Mouse (Mus musculus): ENCODE results near the gene Iqgap3. TPM values are rescaled to one million over a fixed set of nuclear protein-coding genes. Genes with fewer than 3 reads are reported as not detected.

The Iqgap3 gene
- polyA plus RNA-seq (2012; rRNA removed) = 0.81 and 0.83 TPM in 2 replicates

GRCm38 (mm10) chr3:88081345-88082223 lies at the start of gene Iqgap3:
Gene Iqgap3, plus strand, starts transcription at chr3:88081971.
- Histone ChIP-seq H3K36me3 (ENCODE audit: control insufficient read depth, insufficient read depth, low read length) (no peaks in the 10 kb centered on the region), H3K4me3 (ENCODE audit: insufficient read depth, low read depth, low read length) (no peak within 1 kb of the TSS), H3K27ac (ENCODE audit: insufficient read depth, low read depth, low read length) (no peak within 1 kb of the TSS), H3K4me1 (ENCODE audit: control insufficient read depth, insufficient read depth, low read length) (peaks cover 3% of the 10 kb centered on the region; the same call in 1 of the 2 replicates), H3K27me3 (replicated peaks; ENCODE audit: control insufficient read depth, insufficient read depth, low read length) (no peaks in the 10 kb centered on the region)
- 20% methylated on average over 33 of the region's 33 CpGs for WGBS
- no peak for TF ChIP-seq POLR2A (IDR thresholded peaks at IDR 0.05; ENCODE audit: low read depth, low read length)
- TF ChIP-seq CTCF (conservative IDR thresholded peaks at IDR 0.05; ENCODE audit: insufficient read depth, insufficient read length, low read depth, low read length) = no peak
- DNase-seq = peak; percentile 94

- no peak overlapping the region for H3K4me3 ChIP-seq (ENCODE audit: insufficient read depth, low read depth, low read length)
- no peaks in the 10 kb centered on the region for H3K36me3 ChIP-seq (ENCODE audit: control insufficient read depth, insufficient read depth, low read length)
- WGBS = 56% methylated on average over 5 of the region's 5 CpGs
- H3K27me3 ChIP-seq (replicated peaks; ENCODE audit: control insufficient read depth, insufficient read depth, low read length) = no peaks in the 10 kb centered on the region; the same call in 1 of the 2 replicates
- no peak for DNase-seq
- H3K4me1 ChIP-seq (ENCODE audit: control insufficient read depth, insufficient read depth, low read length) = no peaks in the 10 kb centered on the region
- TF ChIP-seq POLR2A (IDR thresholded peaks at IDR 0.05; ENCODE audit: low read depth, low read length) (no peak), CTCF (conservative IDR thresholded peaks at IDR 0.05; ENCODE audit: insufficient read depth, insufficient read length, low read depth, low read length) (no peak)
- no peak overlapping the region for H3K27ac ChIP-seq (ENCODE audit: insufficient read depth, low read depth, low read length)
These were observed 48.3 kb upstream of the Iqgap3 start for GRCm38 (mm10) chr3:88033506-88033905.

GRCm38 (mm10) chr3:88035561-88036293 lies 46.0 kb upstream of the Iqgap3 start:
- Histone ChIP-seq H3K27ac (ENCODE audit: insufficient read depth, low read depth, low read length) (no peak overlapping the region), H3K4me1 (ENCODE audit: control insufficient read depth, insufficient read depth, low read length) (no peaks in the 10 kb centered on the region), H3K36me3 (ENCODE audit: control insufficient read depth, insufficient read depth, low read length) (no peaks in the 10 kb centered on the region), H3K4me3 (ENCODE audit: insufficient read depth, low read depth, low read length) (no peak overlapping the region), H3K27me3 (replicated peaks; ENCODE audit: control insufficient read depth, insufficient read depth, low read length) (no peaks in the 10 kb centered on the region; the same call in 1 of the 2 replicates)
- TF ChIP-seq CTCF (conservative IDR thresholded peaks at IDR 0.05; ENCODE audit: insufficient read depth, insufficient read length, low read depth, low read length) (no peak), POLR2A (IDR thresholded peaks at IDR 0.05; ENCODE audit: low read depth, low read length) (no peak)
- no peak for DNase-seq
- 63% methylated on average over 1 of the region's 1 CpGs for WGBS

- Histone ChIP-seq H3K4me3 (ENCODE audit: insufficient read depth, low read depth, low read length) (peak within 1 kb of the TSS; percentile 57), H3K4me1 (ENCODE audit: control insufficient read depth, insufficient read depth, low read length) (no peaks in the 10 kb centered on the region), H3K27ac (ENCODE audit: insufficient read depth, low read depth, low read length) (peak within 1 kb of the TSS; percentile 57; the same call in 1 of the 2 replicates), H3K36me3 (ENCODE audit: control insufficient read depth, insufficient read depth, low read length) (no peaks in the 10 kb centered on the region), H3K27me3 (replicated peaks; ENCODE audit: control insufficient read depth, insufficient read depth, low read length) (no peaks in the 10 kb centered on the region)
- no peak for TF ChIP-seq POLR2A (IDR thresholded peaks at IDR 0.05; ENCODE audit: low read depth, low read length)
- TF ChIP-seq CTCF (conservative IDR thresholded peaks at IDR 0.05; ENCODE audit: insufficient read depth, insufficient read length, low read depth, low read length) = no peak
- 9% methylated on average over 36 of the region's 36 CpGs for WGBS
- peak; percentile 97 for DNase-seq
These were observed 38.9 kb upstream of the Iqgap3 start, which contains the start of gene Gpatch4 for GRCm38 (mm10) chr3:88042661-88043421. Gene Gpatch4, plus strand, starts transcription at chr3:88043108.

- H3K36me3 ChIP-seq (ENCODE audit: control insufficient read depth, insufficient read depth, low read length) = no peaks in the 10 kb centered on the region
- no peak for TF ChIP-seq CTCF (conservative IDR thresholded peaks at IDR 0.05; ENCODE audit: insufficient read depth, insufficient read length, low read depth, low read length)
- TF ChIP-seq POLR2A (IDR thresholded peaks at IDR 0.05; ENCODE audit: low read depth, low read length) = no peak
- H3K27ac ChIP-seq (ENCODE audit: insufficient read depth, low read depth, low read length) = no peak overlapping the region
- no peaks in the 10 kb centered on the region for H3K4me1 ChIP-seq (ENCODE audit: control insufficient read depth, insufficient read depth, low read length)
- no peaks in the 10 kb centered on the region for H3K27me3 ChIP-seq (replicated peaks; ENCODE audit: control insufficient read depth, insufficient read depth, low read length)
- WGBS = 83% methylated on average over 3 of the region's 3 CpGs
- no peak overlapping the region for H3K4me3 ChIP-seq (ENCODE audit: insufficient read depth, low read depth, low read length)
- no peak for DNase-seq
These were observed 32.2 kb upstream of the Iqgap3 start for GRCm38 (mm10) chr3:88049532-88049931.

GRCm38 (mm10) chr3:88057030-88057429 lies 24.7 kb upstream of the Iqgap3 start:
- H3K36me3 ChIP-seq (ENCODE audit: control insufficient read depth, insufficient read depth, low read length) = no peaks in the 10 kb centered on the region
- TF ChIP-seq CTCF (conservative IDR thresholded peaks at IDR 0.05; ENCODE audit: insufficient read depth, insufficient read length, low read depth, low read length) = no peak
- no peak for TF ChIP-seq POLR2A (IDR thresholded peaks at IDR 0.05; ENCODE audit: low read depth, low read length)
- H3K27me3 ChIP-seq (replicated peaks; ENCODE audit: control insufficient read depth, insufficient read depth, low read length) = no peaks in the 10 kb centered on the region
- no peak overlapping the region for H3K27ac ChIP-seq (ENCODE audit: insufficient read depth, low read depth, low read length)
- no peak for DNase-seq
- 91% methylated on average over 6 of the region's 6 CpGs for WGBS
- peaks cover 4% of the 10 kb centered on the region; the same call in 1 of the 2 replicates for H3K4me1 ChIP-seq (ENCODE audit: control insufficient read depth, insufficient read depth, low read length)
- no peak overlapping the region for H3K4me3 ChIP-seq (ENCODE audit: insufficient read depth, low read depth, low read length)
